Mouse (Mus musculus): ENCODE data around the gene Cnih2.

DNA sequence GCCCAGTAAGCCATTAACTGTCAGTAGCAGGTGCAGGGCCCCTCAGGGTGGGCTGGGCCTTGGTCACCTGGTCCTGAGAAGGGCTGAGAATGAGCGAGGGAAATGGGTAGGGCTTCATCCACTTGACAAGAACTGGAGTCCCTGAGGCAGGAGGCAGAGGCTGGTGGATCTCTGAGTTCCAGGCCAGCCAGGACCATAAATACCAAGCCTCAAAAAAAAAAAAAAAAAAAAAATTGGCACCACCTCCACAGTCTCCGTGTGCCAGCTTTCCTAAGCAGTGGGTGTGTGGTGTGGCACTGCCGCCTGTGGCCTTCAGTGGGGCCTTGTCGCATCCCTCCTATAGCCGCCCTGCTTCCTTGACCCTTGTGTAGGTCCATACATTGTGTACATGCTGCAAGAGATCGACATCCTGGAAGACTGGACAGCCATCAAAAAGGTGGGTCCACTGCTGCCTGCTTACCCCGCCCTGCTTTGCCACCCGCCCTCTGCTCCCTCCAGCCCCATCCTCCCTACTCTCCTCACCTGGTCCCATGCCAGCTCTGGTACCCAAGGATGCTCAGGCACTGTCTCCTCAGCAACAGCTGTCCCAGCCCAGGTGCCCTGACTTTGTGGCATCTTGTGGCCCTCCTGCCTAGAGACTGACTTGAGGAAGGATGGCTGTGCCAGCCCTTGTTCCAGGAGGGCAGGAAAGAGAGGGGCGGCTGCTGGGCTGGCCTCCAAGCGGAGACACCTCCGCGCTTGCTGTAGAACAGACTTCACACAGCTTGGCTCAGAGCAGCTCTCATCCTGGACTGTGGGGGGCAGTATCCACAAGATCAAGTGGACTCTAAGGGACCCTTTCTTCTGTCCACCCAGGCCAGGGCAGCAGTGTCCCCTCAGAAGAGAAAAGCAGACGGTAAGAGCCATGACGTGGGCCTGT lies 49.9 kb downstream of the Cnih2 start:
- TF ChIP-seq POLR2A (IDR thresholded peaks at IDR 0.05; ENCODE audit: borderline replicate concordance, insufficient read depth, low read length) (no peak), CTCF (IDR thresholded peaks at IDR 0.05; ENCODE audit: borderline replicate concordance, insufficient read depth, low read depth, low read length) (0 out of 2 replicates have a peak, but pooled peaks have one; percentile 13)

Data from cerebellum, adult 2 months (tissue).